Mouse (Mus musculus) midbrain, embryonic 14.5 days (tissue): ENCODE measurements at regions not wholly inside any gene's neighbourhood (a gene's known extent, or its start where the extent isn't known, plus 50 kb on each side); places are given as distances from the start of the nearest gene placed in this dataset.

Experiments used
- ATAC-seq: fragments of 200-750 bp; cut with Nextera tagmentation; 2 replicates; pipeline ENCODE4 v1.8.0; 2017; ENCODE audit warnings: moderate number of reproducible peaks, moderate library complexity; ENCODE audit not compliant: low FRiP score, low TSS enrichment
- DNase-seq: peaks from one replicate; pipeline ENCODE4 v3.0.0-alpha.2; 2015
- H3K27ac ChIP-seq: fragments of 300-500 bp; sonication (generic); replicated peaks from 2 replicates; pipeline ENCODE4 v1.5.1; 2014; ENCODE audit warnings: mild to moderate bottlenecking, low read depth, low read length, moderate library complexity
- H3K27me3 ChIP-seq: fragments of 300-500 bp; sonication (generic); 2 replicates; pipeline ENCODE4 v1.6.1; 2014; ENCODE audit warnings: low read length, control low read depth, mixed read lengths; ENCODE audit not compliant: control insufficient read depth, insufficient read depth
- H3K36me3 ChIP-seq: fragments of 300-500 bp; sonication (generic); 2 replicates; pipeline ENCODE4 v1.6.1; 2014; ENCODE audit warnings: low read length, control low read depth; ENCODE audit not compliant: control insufficient read depth, insufficient read depth
- H3K4me1 ChIP-seq: fragments of 300-500 bp; sonication (generic); 2 replicates; pipeline ENCODE4 v1.6.1; 2014; ENCODE audit warnings: mild to moderate bottlenecking, antibody characterized with exemption, low read length, control low read depth; ENCODE audit not compliant: control insufficient read depth, insufficient read depth
- H3K4me2 ChIP-seq: fragments of 300-500 bp; sonication (generic); 2 replicates; pipeline ENCODE4 v1.6.1; 2014; ENCODE audit warnings: mild to moderate bottlenecking, low read length, moderate library complexity
- H3K4me3 ChIP-seq: fragments of 300-500 bp; sonication (generic); replicated peaks from 2 replicates; pipeline ENCODE4 v1.5.1; 2014; ENCODE audit warnings: low read depth, low read length
- H3K9ac ChIP-seq: fragments of 300-500 bp; sonication (generic); replicated peaks from 2 replicates; pipeline ENCODE4 v1.6.1; 2014; ENCODE audit warnings: mild to moderate bottlenecking, low read length, moderate library complexity
- H3K9me3 ChIP-seq: fragments of 300-500 bp; sonication (generic); 2 replicates; pipeline ENCODE4 v1.6.1; 2016; ENCODE audit warnings: low read length, control low read depth, mixed read lengths; ENCODE audit not compliant: control insufficient read depth
- WGBS: fragments of 180-500 bp; shearing (Covaris S2); extraction: QIAGEN DNeasy Blood & Tissue Kit; methylation state at CpG from one replicate; pipeline ENCODE4 v1.1.7; 2014; 5-methylcytosine and 5-hydroxymethylcytosine counted together

GRCm38 (mm10) chr10:109188252-109188651 is 177.5 kb upstream of the Syt1 start:
- DNase-seq (peak; percentile 15), ATAC-seq (no peak)
- no peaks in the 10 kb centered on the region for H3K36me3 ChIP-seq
- WGBS, result 68% methylated on average over 4 of the region's 4 CpGs
- H3K4me1 ChIP-seq, result no peaks in the 10 kb centered on the region
- no peaks in the 10 kb centered on the region for H3K27me3 ChIP-seq
- H3K27ac ChIP-seq, result no peak overlapping the region
- no peak overlapping the region for H3K9ac ChIP-seq
- H3K9me3 ChIP-seq, result no peaks in the 10 kb centered on the region
- no peak overlapping the region for H3K4me2 ChIP-seq
- H3K4me3 ChIP-seq, result no peak overlapping the region

- ATAC-seq (no peak), DNase-seq (no peak)
- Histone ChIP-seq H3K27me3 (no peaks in the 10 kb centered on the region), H3K4me2 (no peak overlapping the region), H3K9me3 (no peaks in the 10 kb centered on the region), H3K36me3 (no peaks in the 10 kb centered on the region), H3K27ac (no peak overlapping the region), H3K9ac (no peak overlapping the region), H3K4me1 (no peaks in the 10 kb centered on the region), H3K4me3 (no peak overlapping the region)
- 51% methylated on average over 2 of the region's 2 CpGs for WGBS
Measured at GRCm38 (mm10) chr10:109185243-109185642, 174.5 kb upstream of the Syt1 start.

GRCm38 (mm10) chr10:109180527-109180926 is 169.7 kb upstream of the Syt1 start:
- Histone ChIP-seq H3K27me3 (no peaks in the 10 kb centered on the region), H3K4me2 (no peak overlapping the region), H3K9me3 (no peaks in the 10 kb centered on the region), H3K4me3 (no peak overlapping the region), H3K27ac (no peak overlapping the region), H3K36me3 (no peaks in the 10 kb centered on the region), H3K9ac (no peak overlapping the region), H3K4me1 (no peaks in the 10 kb centered on the region)
- DNase-seq, result no peak
- ATAC-seq, result no peak
- WGBS, result 89% methylated on average over 4 of the region's 4 CpGs

GRCm38 (mm10) chr10:109160730-109161129 is 149.9 kb upstream of the Syt1 start:
- H3K4me3 ChIP-seq, result no peak overlapping the region
- no peak overlapping the region for H3K9ac ChIP-seq
- no peaks in the 10 kb centered on the region for H3K36me3 ChIP-seq
- no peak overlapping the region for H3K4me2 ChIP-seq
- H3K27ac ChIP-seq, result no peak overlapping the region
- WGBS, result 94% methylated on average over 1 of the region's 1 CpGs
- no peaks in the 10 kb centered on the region for H3K27me3 ChIP-seq
- no peaks in the 10 kb centered on the region for H3K9me3 ChIP-seq
- ATAC-seq (no peak), DNase-seq (no peak)
- no peaks in the 10 kb centered on the region for H3K4me1 ChIP-seq

- H3K4me1 ChIP-seq, result no peaks in the 10 kb centered on the region
- H3K27ac ChIP-seq, result no peak overlapping the region
- 87% methylated on average over 5 of the region's 5 CpGs for WGBS
- DNase-seq (no peak), ATAC-seq (no peak)
- H3K27me3 ChIP-seq, result no peaks in the 10 kb centered on the region
- H3K4me2 ChIP-seq, result no peak overlapping the region
- no peak overlapping the region for H3K9ac ChIP-seq
- no peaks in the 10 kb centered on the region for H3K36me3 ChIP-seq
- H3K9me3 ChIP-seq, result no peaks in the 10 kb centered on the region
- H3K4me3 ChIP-seq, result no peak overlapping the region
Measured at GRCm38 (mm10) chr10:109155768-109156167, 145.0 kb upstream of the Syt1 start.

- ATAC-seq (no peak), DNase-seq (no peak)
- Histone ChIP-seq H3K4me1 (no peaks in the 10 kb centered on the region), H3K9ac (no peak overlapping the region), H3K27me3 (no peaks in the 10 kb centered on the region), H3K4me2 (no peak overlapping the region), H3K4me3 (no peak overlapping the region), H3K27ac (no peak overlapping the region), H3K9me3 (no peaks in the 10 kb centered on the region), H3K36me3 (no peaks in the 10 kb centered on the region)
- 84% methylated on average over 7 of the region's 7 CpGs for WGBS
Measured at GRCm38 (mm10) chr10:109140421-109140938, 129.7 kb upstream of the Syt1 start.

GRCm38 (mm10) chr10:109136763-109137732 is 126.3 kb upstream of the Syt1 start:
- H3K9ac ChIP-seq, result no peak overlapping the region
- H3K9me3 ChIP-seq, result no peaks in the 10 kb centered on the region
- H3K27ac ChIP-seq, result no peak overlapping the region
- DNase-seq (no peak), ATAC-seq (no peak)
- H3K4me1 ChIP-seq, result no peaks in the 10 kb centered on the region
- H3K27me3 ChIP-seq, result no peaks in the 10 kb centered on the region
- H3K36me3 ChIP-seq, result no peaks in the 10 kb centered on the region
- H3K4me2 ChIP-seq, result no peak overlapping the region
- H3K4me3 ChIP-seq, result no peak overlapping the region
- 77% methylated on average over 3 of the region's 3 CpGs for WGBS

GRCm38 (mm10) chr10:109134521-109134920 is 123.7 kb upstream of the Syt1 start:
- Histone ChIP-seq H3K9me3 (no peaks in the 10 kb centered on the region), H3K27me3 (no peaks in the 10 kb centered on the region), H3K9ac (no peak overlapping the region), H3K27ac (no peak overlapping the region), H3K4me3 (no peak overlapping the region), H3K4me1 (no peaks in the 10 kb centered on the region), H3K4me2 (no peak overlapping the region), H3K36me3 (no peaks in the 10 kb centered on the region)
- DNase-seq (no peak), ATAC-seq (no peak)
- 95% methylated on average over 4 of the region's 4 CpGs for WGBS

GRCm38 (mm10) chr10:109132091-109132573 is 121.3 kb upstream of the Syt1 start:
- H3K27ac ChIP-seq, result no peak overlapping the region
- H3K9me3 ChIP-seq, result no peaks in the 10 kb centered on the region
- WGBS, result 64% methylated on average over 8 of the region's 8 CpGs
- H3K36me3 ChIP-seq, result no peaks in the 10 kb centered on the region
- ATAC-seq (no peak), DNase-seq (no peak)
- H3K4me2 ChIP-seq, result no peak overlapping the region
- no peak overlapping the region for H3K4me3 ChIP-seq
- no peaks in the 10 kb centered on the region for H3K4me1 ChIP-seq
- H3K9ac ChIP-seq, result no peak overlapping the region
- H3K27me3 ChIP-seq, result no peaks in the 10 kb centered on the region
